Mouse (Mus musculus) hindbrain, embryonic 11.5 days (tissue): ENCODE data around the gene Lcat. TPM values are rescaled to one million over a fixed set of nuclear protein-coding genes. Genes with fewer than 3 reads are reported as not detected.

Experiments
- ATAC-seq: fragments of 200-750 bp; cut with Nextera tagmentation; 2 replicates; pipeline ENCODE4 v1.8.0; 2017; ENCODE audit warnings: mild to moderate bottlenecking, moderate TSS enrichment, moderate library complexity; ENCODE audit not compliant: low FRiP score
- DNase-seq: peaks from one replicate; pipeline ENCODE4 v3.0.0-alpha.2; 2015; ENCODE audit warnings: low spot score
- H3K27ac ChIP-seq: fragments of 300-500 bp; sonication (generic); 2 replicates; pipeline ENCODE4 v1.5.1; 2014; ENCODE audit warnings: mild to moderate bottlenecking, low read depth, low read length
- H3K27me3 ChIP-seq: fragments of 300-500 bp; sonication (generic); 2 replicates; pipeline ENCODE4 v1.6.1; 2014; ENCODE audit warnings: mild to moderate bottlenecking, low read length, moderate library complexity, mixed read lengths; ENCODE audit not compliant: control insufficient read depth, insufficient read depth
- H3K36me3 ChIP-seq: fragments of 300-500 bp; sonication (generic); 2 replicates; pipeline ENCODE4 v1.6.1; 2014; ENCODE audit warnings: mild to moderate bottlenecking, low read length, moderate library complexity, mixed read lengths; ENCODE audit not compliant: control insufficient read depth, insufficient read depth
- H3K4me1 ChIP-seq: fragments of 300-500 bp; sonication (generic); replicated peaks from 2 replicates; pipeline ENCODE4 v1.6.1; 2014; ENCODE audit warnings: low read length, mixed read lengths; ENCODE audit not compliant: control insufficient read depth, insufficient read depth
- H3K4me2 ChIP-seq: fragments of 300-500 bp; sonication (generic); replicated peaks from 2 replicates; pipeline ENCODE4 v1.6.1; 2014; ENCODE audit warnings: mild to moderate bottlenecking, low read depth, low read length
- H3K4me3 ChIP-seq: fragments of 300-500 bp; sonication (generic); 2 replicates; pipeline ENCODE4 v1.5.1; 2014; ENCODE audit warnings: low read depth, low read length
- H3K9ac ChIP-seq: fragments of 300-500 bp; sonication (generic); 2 replicates; pipeline ENCODE4 v1.6.1; 2014; ENCODE audit warnings: low read depth, low read length
- H3K9me3 ChIP-seq: fragments of 300-500 bp; sonication (generic); 2 replicates; pipeline ENCODE4 v1.6.1; 2016; ENCODE audit warnings: low read length; ENCODE audit not compliant: control insufficient read depth
- WGBS: fragments of 180-500 bp; shearing (Covaris S2); extraction: QIAGEN DNeasy Blood & Tissue Kit; methylation state at CpG from one replicate; pipeline ENCODE4 v1.1.7; 2014; 5-methylcytosine and 5-hydroxymethylcytosine counted together
- polyA plus RNA-seq: library from polyadenylated mRNA; unstranded; fragments of >200 nt; fragmentation: Nextera tagmentation; extraction: Ambion mirVana; gene quantifications from 2 replicates; pipeline ENCODE4 v1.2.1, GENCODE M21; 2014

The Lcat gene
- polyA plus RNA-seq, 1 experiment from 2014 or later: 0.54 TPM

DNA sequence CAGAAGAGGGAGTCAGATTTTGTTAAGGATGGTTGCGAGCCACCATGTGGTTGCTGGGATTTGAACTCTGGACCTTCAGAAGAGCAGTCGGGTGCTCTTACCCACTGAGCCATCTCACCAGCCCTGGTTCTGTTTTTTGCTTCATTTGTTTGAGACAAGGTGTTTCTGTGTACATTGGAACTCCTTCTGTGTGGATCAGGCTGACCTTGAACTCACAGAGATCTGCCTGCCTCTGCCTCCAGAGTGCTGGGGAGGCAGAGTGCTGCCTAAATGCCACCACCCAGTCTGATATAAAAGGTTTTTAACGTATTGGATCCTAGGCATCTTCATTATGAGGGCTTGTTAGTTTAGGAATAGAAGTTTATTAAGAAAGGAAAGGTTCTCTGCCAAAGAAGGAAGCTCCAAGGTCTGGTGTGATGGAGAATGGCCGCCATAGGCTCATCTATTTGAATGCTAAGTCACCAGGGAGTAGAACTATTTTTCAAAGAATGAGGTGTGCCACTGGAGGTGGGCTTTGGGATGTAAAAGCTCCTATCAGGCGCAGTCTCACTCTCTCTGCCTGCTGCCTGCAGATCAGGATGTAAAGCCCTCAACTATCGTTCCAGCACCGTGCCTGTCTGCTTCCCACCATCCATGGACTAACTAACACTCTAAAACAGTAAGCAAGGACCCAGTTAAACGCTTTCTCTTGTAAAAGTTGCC is 28.0 kb upstream of the Lcat start:
- H3K4me2 ChIP-seq: no peak overlapping the region
- DNase-seq: no peak
- no peaks in the 10 kb centered on the region for H3K9me3 ChIP-seq
- H3K27ac ChIP-seq: no peak overlapping the region
- no peaks in the 10 kb centered on the region for H3K4me1 ChIP-seq
- ATAC-seq: no peak
- no peak overlapping the region for H3K4me3 ChIP-seq
- WGBS: 77% methylated on average over 8 of the region's 8 CpGs
- no peaks in the 10 kb centered on the region for H3K36me3 ChIP-seq
- H3K9ac ChIP-seq: no peak overlapping the region
- peaks cover 7% of the 10 kb centered on the region for H3K27me3 ChIP-seq

GRCm38 (mm10) chr8:105969367-105969766 is 26.2 kb upstream of the Lcat start:
- no peak overlapping the region for H3K4me3 ChIP-seq
- H3K27ac ChIP-seq: no peak overlapping the region
- WGBS: 77% methylated on average over 1 of the region's 1 CpGs
- peaks cover 22% of the 10 kb centered on the region for H3K27me3 ChIP-seq
- no peaks in the 10 kb centered on the region for H3K9me3 ChIP-seq
- ATAC-seq (no peak), DNase-seq (no peak)
- 0 out of 2 replicates have a peak, but pooled peaks cover 2% of the 10 kb centered on the region for H3K4me1 ChIP-seq
- H3K36me3 ChIP-seq: no peaks in the 10 kb centered on the region
- no peak overlapping the region for H3K4me2 ChIP-seq
- no peak overlapping the region for H3K9ac ChIP-seq

DNA sequence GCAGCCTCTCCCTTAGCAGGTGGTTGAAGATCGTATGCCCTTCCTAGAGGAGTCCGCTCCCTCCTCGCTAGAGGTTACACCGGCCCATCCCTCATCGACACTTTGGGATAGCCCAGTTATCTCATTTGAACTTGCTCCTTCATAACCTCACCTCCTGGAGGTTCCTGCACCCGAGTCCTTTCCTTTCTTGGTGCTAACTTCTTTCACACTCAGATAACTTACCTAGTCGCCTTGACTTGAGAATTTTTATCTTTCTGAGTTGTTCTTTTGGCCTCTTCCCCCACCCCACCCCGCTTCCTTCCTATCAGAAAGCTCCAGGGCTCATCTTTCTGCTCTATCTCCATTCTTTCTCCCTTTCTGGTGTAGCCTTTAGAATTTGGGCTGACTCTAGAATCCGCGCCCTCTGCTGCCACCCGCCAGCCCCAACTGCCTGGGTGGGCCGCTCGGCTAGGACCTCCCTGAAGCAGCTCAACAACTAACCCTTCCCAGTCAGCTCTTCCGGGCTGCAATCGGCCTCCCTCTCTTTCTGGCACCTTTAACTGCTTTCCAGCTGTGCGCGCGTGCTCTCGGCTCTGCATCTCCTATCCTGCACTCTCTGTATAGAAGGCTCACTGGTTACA is 23.6 kb upstream of the Lcat start:
- H3K9me3 ChIP-seq: no peaks in the 10 kb centered on the region
- H3K9ac ChIP-seq: no peak overlapping the region
- H3K4me2 ChIP-seq: no peak overlapping the region
- no peak for ATAC-seq
- DNase-seq: peak; percentile 51
- no peak overlapping the region for H3K27ac ChIP-seq
- no peak overlapping the region for H3K4me3 ChIP-seq
- 0 out of 2 replicates have a peak, but pooled peaks cover 2% of the 10 kb centered on the region for H3K4me1 ChIP-seq
- 7% methylated on average over 19 of the region's 19 CpGs for WGBS
- no peaks in the 10 kb centered on the region for H3K36me3 ChIP-seq
- H3K27me3 ChIP-seq: peaks cover 22% of the 10 kb centered on the region

DNA sequence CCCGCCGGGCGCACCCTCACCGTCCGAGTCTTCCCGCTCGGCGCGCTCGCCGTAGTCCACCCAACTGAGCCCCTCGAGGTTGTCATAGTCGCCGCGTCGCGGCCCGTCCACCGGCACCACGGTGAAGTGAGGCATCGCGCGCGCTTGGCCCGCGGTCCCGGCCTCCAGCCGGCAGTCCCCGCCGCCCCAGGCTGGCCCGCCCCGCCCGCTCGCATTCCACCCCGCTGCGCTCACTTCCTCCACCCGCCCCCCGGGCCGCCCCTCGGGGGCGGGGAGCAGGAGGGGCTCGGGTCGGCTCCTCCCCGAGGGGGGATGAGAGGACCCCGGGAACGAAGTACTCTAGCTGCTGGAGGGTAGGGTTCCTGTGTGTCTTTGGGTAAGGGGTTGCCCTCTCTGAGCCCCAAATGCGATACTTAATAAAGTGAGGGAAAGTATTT is 22.7 kb upstream of the Lcat start, which contains the start of gene Slc12a4:
Slc12a4 (minus strand) TSS at position 193 of the 437 bp plus-strand sequence.
- peaks cover 22% of the 10 kb centered on the region for H3K27me3 ChIP-seq
- H3K27ac ChIP-seq: no peak within 1 kb of the TSS
- H3K36me3 ChIP-seq: no peaks in the 10 kb centered on the region
- 0 out of 2 replicates have a peak, but pooled peaks cover 2% of the 10 kb centered on the region for H3K4me1 ChIP-seq
- H3K4me3 ChIP-seq: peak within 1 kb of the TSS; percentile 56
- no peaks in the 10 kb centered on the region for H3K9me3 ChIP-seq
- DNase-seq (peak; percentile 80), ATAC-seq (peak; percentile 71)
- WGBS: 1% methylated on average over 34 of the region's 47 CpGs
- peak within 1 kb of the TSS; percentile 62 for H3K9ac ChIP-seq
- H3K4me2 ChIP-seq: peak within 1 kb of the TSS; percentile 75

DNA sequence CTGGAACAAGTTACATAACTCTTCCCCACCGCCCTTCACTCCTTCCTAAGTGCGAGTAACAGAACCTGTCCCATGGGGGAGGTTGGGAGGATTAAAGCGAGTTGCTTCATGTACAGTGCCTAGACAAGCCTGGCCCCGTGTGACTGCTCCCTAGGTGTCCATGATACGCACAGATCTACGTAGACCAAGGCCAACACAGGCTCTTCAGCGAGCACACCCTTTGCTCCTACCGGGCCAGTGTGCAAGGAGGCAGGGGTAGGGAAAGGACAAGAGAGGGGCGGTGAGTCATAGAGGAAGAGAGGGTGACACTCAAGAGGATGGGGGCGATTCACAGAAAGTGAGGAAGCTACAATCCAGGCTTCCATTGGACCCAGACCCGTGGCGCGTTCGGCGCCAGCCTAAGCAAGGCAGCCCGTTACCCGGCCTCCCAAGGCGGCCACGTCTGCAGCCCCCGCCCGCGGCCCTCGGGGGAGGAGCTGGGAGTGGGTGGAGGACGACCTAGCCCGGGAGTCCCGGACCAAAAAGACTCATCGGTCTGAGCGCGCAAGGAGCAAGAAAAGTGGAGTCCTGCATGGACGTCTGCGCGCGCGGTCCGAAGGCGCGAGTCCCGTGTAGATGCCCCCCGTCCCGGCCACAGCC is 22.2 kb upstream of the Lcat start:
- Histone ChIP-seq H3K9ac (peak overlapping the region; percentile 62), H3K36me3 (no peaks in the 10 kb centered on the region), H3K4me3 (peak overlapping the region; percentile 56), H3K27ac (no peak overlapping the region), H3K9me3 (no peaks in the 10 kb centered on the region), H3K27me3 (peaks cover 22% of the 10 kb centered on the region), H3K4me2 (peak overlapping the region; percentile 75), H3K4me1 (0 out of 2 replicates have a peak, but pooled peaks cover 2% of the 10 kb centered on the region)
- DNase-seq: peak; percentile 32
- peak; percentile 67 for ATAC-seq
- WGBS: 3% methylated on average over 34 of the region's 40 CpGs

GRCm38 (mm10) chr8:105964506-105965265 is 21.5 kb upstream of the Lcat start:
- Histone ChIP-seq H3K9me3 (no peaks in the 10 kb centered on the region), H3K36me3 (no peaks in the 10 kb centered on the region), H3K4me1 (0 out of 2 replicates have a peak, but pooled peaks cover 2% of the 10 kb centered on the region), H3K9ac (no peak overlapping the region), H3K27me3 (peaks cover 22% of the 10 kb centered on the region), H3K4me3 (peak overlapping the region; percentile 56), H3K4me2 (peak overlapping the region; percentile 75; the same call in 1 of the 2 replicates), H3K27ac (no peak overlapping the region)
- DNase-seq (no peak), ATAC-seq (no peak)
- WGBS: 69% methylated on average over 12 of the region's 12 CpGs

GRCm38 (mm10) chr8:105961536-105961935 is 18.4 kb upstream of the Lcat start:
- Histone ChIP-seq H3K4me1 (0 out of 2 replicates have a peak, but pooled peaks cover 2% of the 10 kb centered on the region), H3K27me3 (peaks cover 18% of the 10 kb centered on the region), H3K4me3 (no peak overlapping the region), H3K4me2 (no peak overlapping the region), H3K9me3 (no peaks in the 10 kb centered on the region), H3K36me3 (no peaks in the 10 kb centered on the region), H3K27ac (no peak overlapping the region), H3K9ac (no peak overlapping the region)
- no peak for ATAC-seq
- no peak for DNase-seq
- WGBS: 88% methylated on average over 10 of the region's 10 CpGs

DNA sequence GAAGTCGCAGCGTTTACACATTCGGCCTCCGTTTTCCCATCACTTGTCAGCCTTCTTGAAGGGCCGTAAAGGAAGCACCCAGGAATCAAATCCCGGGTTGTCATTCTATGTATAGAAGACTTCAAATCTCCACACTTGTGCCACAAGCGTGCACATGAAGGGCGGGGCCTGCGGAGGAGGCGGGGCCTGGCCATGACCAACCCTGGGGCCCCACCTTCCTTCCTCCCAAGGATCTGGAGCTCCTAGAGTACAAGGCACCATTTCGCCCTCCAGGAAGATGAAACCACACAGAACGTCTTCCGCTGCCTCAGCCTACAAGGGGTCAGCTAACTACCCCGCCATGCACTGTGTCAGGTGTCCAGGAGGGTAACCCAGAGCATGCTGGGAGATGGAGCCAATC is 17.9 kb upstream of the Lcat start:
- Histone ChIP-seq H3K27ac (no peak overlapping the region), H3K27me3 (peaks cover 14% of the 10 kb centered on the region), H3K4me1 (0 out of 2 replicates have a peak, but pooled peaks cover 2% of the 10 kb centered on the region), H3K36me3 (no peaks in the 10 kb centered on the region), H3K9me3 (no peaks in the 10 kb centered on the region), H3K4me3 (no peak overlapping the region), H3K9ac (no peak overlapping the region), H3K4me2 (no peak overlapping the region)
- ATAC-seq (no peak), DNase-seq (no peak)
- WGBS: 70% methylated on average over 14 of the region's 14 CpGs
